Comparison of ENCODE assay signal across 5 mouse cellular contexts in genomic region chr3:52579096-52579495, GRCm38 (mm10).
"Had no signal": no experiment of that assay in that cellular context is flagged by ENCODE, and none has a peak within 500 bp of the region (broad histone marks: within the 10 kb centered on the region; RNA-seq: fewer than 3 reads in every experiment).

No protein-coding gene starts in this region.

- DNase-seq: lung, adult 2 months; lung, postnatal 36 days; right cerebral cortex, adult 18-20 months; right cerebral cortex, postnatal 25 days; thymus, postnatal 4 days had no signal
